Mouse (Mus musculus) testis, adult 2 months (tissue): ENCODE data around the gene Gja3. TPM values are rescaled to one million over a fixed set of nuclear protein-coding genes. Genes with fewer than 3 reads are reported as not detected.
"Not testable (repeated sequence)": the region's sequence is repeated elsewhere in the genome, so short reads cannot be mapped to it uniquely, and the experiment has no call there.

Experiments
- H3K27ac ChIP-seq: fragments of 200-500 bp; 2 replicates; pipeline ENCODE4 v1.5.1; 2012; ENCODE audit warnings: low read depth, low read length; ENCODE audit not compliant: control insufficient read depth, insufficient read depth
- H3K27me3 ChIP-seq: fragments of 200-500 bp; 2 replicates; pipeline ENCODE4 v1.6.1; 2012; ENCODE audit warnings: mild to moderate bottlenecking, low read length, moderate library complexity; ENCODE audit not compliant: control insufficient read depth, insufficient read depth
- H3K36me3 ChIP-seq: fragments of 200-500 bp; 2 replicates; pipeline ENCODE4 v1.6.1; 2012; ENCODE audit warnings: mild to moderate bottlenecking, low read length; ENCODE audit not compliant: control insufficient read depth, insufficient read depth
- H3K4me1 ChIP-seq: fragments of 200-500 bp; 2 replicates; pipeline ENCODE4 v1.6.1; 2012; ENCODE audit warnings: low read length; ENCODE audit not compliant: control insufficient read depth, insufficient read depth
- H3K4me3 ChIP-seq: fragments of 200-500 bp; 2 replicates; pipeline ENCODE4 v1.5.1; 2012; ENCODE audit warnings: low read depth, mild to moderate bottlenecking, low read length, moderate library complexity, mixed read lengths; ENCODE audit not compliant: control insufficient read depth
- CTCF ChIP-seq: fragments of 200-500 bp; IDR thresholded peaks from 2 replicates; pipeline ENCODE4 v1.5.1; 2012; ENCODE audit warnings: low read depth, mild to moderate bottlenecking, inconsistent platforms, low read length, moderate library complexity; ENCODE audit not compliant: control insufficient read depth, insufficient read depth, insufficient replicate concordance
- POLR2A ChIP-seq: fragments of 200-500 bp; IDR thresholded peaks from 2 replicates; pipeline ENCODE4 v1.6.1; 2012; ENCODE audit warnings: low read depth, mild to moderate bottlenecking, inconsistent platforms, low read length, moderate library complexity; ENCODE audit not compliant: control insufficient read depth
- polyA plus RNA-seq: library from polyadenylated mRNA; depleted of rRNA; stranded (reverse); fragments of >200 nt; gene quantifications from 2 replicates; pipeline ENCODE4 v1.2.3, GENCODE M21; 2012

Gene Gja3
- polyA plus RNA-seq, 1 experiment = 0.23 TPM

GRCm38 (mm10) chr14:57066053-57066452, 8.2 kb upstream of the Gja3 start:
- Histone ChIP-seq H3K27me3 (no peaks in the 10 kb centered on the region), H3K36me3 (no peaks in the 10 kb centered on the region), H3K27ac (no peak overlapping the region), H3K4me1 (no peaks in the 10 kb centered on the region), H3K4me3 (no peak overlapping the region)
- TF ChIP-seq CTCF = no peak
- TF ChIP-seq POLR2A = no peak

- not testable (repeated sequence) for H3K4me1 ChIP-seq, H3K27ac ChIP-seq, H3K27me3 ChIP-seq, H3K36me3 ChIP-seq, H3K4me3 ChIP-seq
- peak; percentile 38; the same call in 1 of the 2 replicates for TF ChIP-seq CTCF
Observed at GRCm38 (mm10) chr14:57060052-57060451, 2.2 kb upstream of the Gja3 start.

DNA sequence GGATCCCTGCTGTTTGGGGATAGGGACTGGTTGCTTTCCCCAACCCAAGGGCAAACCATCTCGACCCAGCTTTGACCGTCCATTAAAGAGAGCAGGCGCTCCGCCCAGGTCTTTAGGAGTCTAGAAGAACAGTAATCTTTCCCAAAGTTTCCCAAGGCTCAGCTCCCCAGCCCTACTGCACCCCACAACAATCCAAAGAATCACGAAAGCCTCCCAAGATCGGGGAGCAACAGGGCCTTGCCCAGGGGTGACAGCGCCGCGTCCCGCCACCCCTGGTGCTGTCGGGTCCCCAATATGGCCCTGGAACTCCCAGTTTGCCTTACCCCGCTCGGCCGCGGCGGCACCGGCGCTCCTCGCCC, 717 bp downstream of the Gja3 start:
- Histone ChIP-seq H3K36me3 (no peaks in the 10 kb centered on the region), H3K4me3 (peak overlapping the region; percentile 67), H3K27ac (no peak overlapping the region), H3K4me1 (peaks cover 4% of the 10 kb centered on the region; the same call in 1 of the 2 replicates), H3K27me3 (no peaks in the 10 kb centered on the region)
- TF ChIP-seq POLR2A = no peak
- no peak for TF ChIP-seq CTCF

GRCm38 (mm10) chr14:57052713-57053112, 5.2 kb downstream of the Gja3 start:
- Histone ChIP-seq H3K27ac (no peak overlapping the region), H3K36me3 (no peaks in the 10 kb centered on the region), H3K4me1 (peaks cover 3% of the 10 kb centered on the region; the same call in 1 of the 2 replicates), H3K4me3 (no peak overlapping the region), H3K27me3 (no peaks in the 10 kb centered on the region)
- TF ChIP-seq POLR2A (no peak), CTCF (no peak)

DNA sequence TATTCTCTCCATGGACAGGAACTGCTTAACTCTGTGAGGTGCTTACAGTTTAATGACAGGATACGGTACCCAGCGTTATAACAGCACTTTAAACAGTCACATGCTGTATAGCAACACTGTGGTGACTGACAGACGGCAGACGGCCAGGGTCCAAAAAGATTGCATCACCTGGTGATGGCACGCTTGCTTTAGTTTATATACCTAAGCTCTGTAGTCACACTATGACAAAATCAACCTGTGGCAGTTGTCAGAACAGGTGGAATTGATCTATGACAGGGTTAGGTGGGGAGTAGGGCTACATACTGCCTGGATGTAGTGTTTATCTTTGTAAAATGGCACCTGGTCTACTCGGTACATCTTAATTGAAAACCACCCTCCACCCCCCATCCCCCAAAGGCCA, 14.0 kb downstream of the Gja3 start:
- TF ChIP-seq CTCF = no peak
- no peak for TF ChIP-seq POLR2A
- H3K27ac ChIP-seq = no peak overlapping the region
- no peak overlapping the region for H3K4me3 ChIP-seq
- H3K27me3 ChIP-seq = no peaks in the 10 kb centered on the region
- H3K36me3 ChIP-seq = no peaks in the 10 kb centered on the region
- no peaks in the 10 kb centered on the region for H3K4me1 ChIP-seq

- TF ChIP-seq CTCF (no peak), POLR2A (no peak)
- Histone ChIP-seq H3K36me3 (no peaks in the 10 kb centered on the region), H3K27ac (no peak overlapping the region), H3K4me3 (no peak overlapping the region), H3K27me3 (no peaks in the 10 kb centered on the region), H3K4me1 (no peaks in the 10 kb centered on the region; the same call in 1 of the 2 replicates)
Observed at GRCm38 (mm10) chr14:57041439-57041838, 16.5 kb downstream of the Gja3 start.

- Histone ChIP-seq H3K27me3 (no peaks in the 10 kb centered on the region), H3K4me1 (peaks cover 4% of the 10 kb centered on the region; the same call in 1 of the 2 replicates), H3K36me3 (no peaks in the 10 kb centered on the region), H3K4me3 (no peak overlapping the region), H3K27ac (no peak overlapping the region)
- no peak for TF ChIP-seq POLR2A
- TF ChIP-seq CTCF = no peak
Observed at GRCm38 (mm10) chr14:57034926-57035498, 22.9 kb downstream of the Gja3 start.

DNA sequence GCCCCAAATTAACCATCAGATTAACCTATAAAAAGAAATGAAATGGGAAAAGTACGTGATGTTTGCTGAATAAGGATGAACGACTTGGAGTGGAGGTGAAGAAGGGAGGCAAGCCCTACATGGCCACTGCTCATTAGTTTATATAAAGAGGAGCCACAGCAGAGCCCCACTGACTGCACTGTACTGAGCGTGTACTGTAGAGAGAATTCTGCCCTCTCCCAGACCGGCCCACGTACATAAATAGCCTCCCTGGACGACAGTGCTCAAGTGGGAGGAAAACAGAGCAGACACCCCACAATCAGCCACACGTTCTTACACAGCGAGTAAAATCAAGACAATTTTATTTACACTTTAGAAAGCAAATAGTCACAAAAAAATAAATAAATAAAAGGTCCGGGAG, 23.8 kb downstream of the Gja3 start:
- Histone ChIP-seq H3K4me1 (peaks cover 4% of the 10 kb centered on the region; the same call in 1 of the 2 replicates), H3K36me3 (no peaks in the 10 kb centered on the region), H3K27me3 (no peaks in the 10 kb centered on the region), H3K4me3 (no peak overlapping the region), H3K27ac (no peak overlapping the region)
- TF ChIP-seq CTCF = no peak
- TF ChIP-seq POLR2A = no peak
